Mouse (Mus musculus) gastrocnemius, postnatal 14 days (tissue): ENCODE results near the gene Foxp1. TPM values are rescaled to one million over a fixed set of nuclear protein-coding genes. Genes with fewer than 3 reads are reported as not detected.

Source experiments
- DNase-seq: peaks from one replicate; pipeline ENCODE4 v3.0.0; 2021; ENCODE audit warnings: mixed read lengths
- intact Hi-C: fragments of 180-260 bp; cut with DNase I; formaldehyde crosslinking; loops from one replicate; pipeline ENCODE4 v1.15.1; 2025; ENCODE audit warnings: low total_unique reads
- microRNA-seq, 2 experiments: library from miRNA; unstranded; fragments of <30 nt; microRNA quantifications; one replicate each; pipeline ENCODE4 v1.2.0; 2021
- total RNA-seq, 2 experiments: library from RNA; stranded (reverse); gene quantifications; 2 replicates each; pipeline ENCODE4 v1.2.3; 2021

Foxp1 gene
- total RNA-seq, 2 experiments from 2014 or later: 18.0 to 20.7 TPM

DNA sequence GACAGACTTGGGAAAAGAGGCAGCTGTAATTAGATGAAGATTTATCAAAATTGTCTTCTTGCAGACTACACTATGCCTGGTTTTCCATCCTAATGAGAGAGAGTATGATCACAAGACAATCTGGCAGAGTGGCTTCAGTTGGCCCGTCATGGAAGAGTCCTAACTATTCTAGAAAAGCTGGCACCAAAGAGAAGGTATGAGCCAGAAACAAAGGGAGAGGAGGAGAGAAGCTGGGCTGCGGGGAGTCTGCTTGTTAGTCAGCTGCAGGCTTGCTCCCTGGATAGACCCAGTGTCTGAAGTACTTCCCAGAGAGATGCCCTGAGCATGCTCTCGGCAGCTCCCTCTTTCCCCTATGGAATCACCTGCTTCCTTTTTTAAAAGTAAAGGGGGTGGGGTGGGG, 586.1 kb downstream of the Foxp1 start:
- intact Hi-C loops: no loop called here
- no peak for DNase-seq

DNA sequence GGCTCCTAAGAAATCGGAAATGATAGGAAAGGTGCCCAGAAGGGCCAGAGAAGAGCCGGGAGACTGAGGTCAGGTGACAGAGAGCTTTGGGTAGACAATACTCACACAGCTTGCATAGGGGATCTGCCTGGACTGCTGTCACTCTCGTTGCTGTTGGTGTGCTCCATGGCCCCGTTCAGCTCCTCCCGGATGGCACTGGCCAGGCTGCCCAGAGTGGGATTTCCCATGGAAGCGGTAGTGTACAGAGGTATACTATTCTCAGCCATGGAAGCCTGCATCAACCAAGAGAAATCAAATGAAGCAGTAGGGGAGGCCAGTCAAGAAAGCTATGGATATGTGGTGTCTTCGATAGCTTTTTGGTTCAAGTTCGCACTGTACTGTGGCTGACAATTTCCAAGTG, 587.4 kb downstream of the Foxp1 start:
- DNase-seq: no peak
- intact Hi-C loops: no loop called here

DNA sequence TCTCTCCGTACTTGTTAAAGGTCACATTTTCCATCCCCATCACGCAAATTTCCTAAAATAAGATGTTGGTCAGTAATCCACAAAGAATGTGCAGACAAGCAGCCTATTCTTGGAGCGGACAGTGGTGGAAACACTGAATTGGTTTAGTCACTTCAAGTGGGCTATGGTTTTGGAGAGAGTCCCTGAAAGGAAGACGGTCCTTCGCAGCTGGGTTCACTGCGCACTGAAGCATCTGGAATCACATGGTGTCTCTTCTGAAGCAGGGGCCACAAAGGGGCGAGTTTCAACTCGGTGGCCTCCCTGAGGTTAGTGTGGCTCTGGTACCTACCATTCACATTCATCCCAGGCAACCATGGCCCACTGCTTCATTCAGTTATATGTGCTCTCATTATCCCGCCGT, 588.1 kb downstream of the Foxp1 start:
- DNase-seq: no peak
- intact Hi-C loops: no loop called here

DNA sequence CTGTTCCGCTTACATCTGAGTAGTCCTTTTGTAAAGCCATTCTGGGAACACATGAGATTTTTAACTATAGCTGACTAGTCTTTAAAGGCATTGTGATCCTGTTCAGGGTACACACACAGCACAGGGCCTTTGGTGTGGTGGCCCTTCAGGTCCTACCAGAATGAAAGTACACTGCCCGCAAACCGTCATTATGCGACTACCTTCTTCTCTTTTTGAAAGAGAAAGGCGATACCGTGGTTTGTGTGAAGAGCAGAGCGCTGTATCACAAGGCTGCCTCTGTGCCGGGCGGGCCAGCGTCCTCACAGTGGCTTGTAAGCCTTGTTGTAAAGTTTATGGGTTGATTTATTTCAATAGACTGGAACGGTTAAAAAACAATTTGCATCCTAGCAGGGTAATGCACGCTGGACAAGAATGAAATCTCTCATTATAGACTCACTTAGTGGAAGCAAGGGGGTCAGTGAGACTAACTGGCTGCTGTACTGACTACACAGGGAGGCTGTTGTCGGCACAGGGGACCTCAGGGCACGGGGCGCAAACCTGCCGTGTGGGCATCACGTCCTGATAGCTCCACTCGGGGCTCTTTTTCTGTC, 589.3 kb downstream of the Foxp1 start:
- DNase-seq: no peak
- intact Hi-C loops: no loop called here

DNA sequence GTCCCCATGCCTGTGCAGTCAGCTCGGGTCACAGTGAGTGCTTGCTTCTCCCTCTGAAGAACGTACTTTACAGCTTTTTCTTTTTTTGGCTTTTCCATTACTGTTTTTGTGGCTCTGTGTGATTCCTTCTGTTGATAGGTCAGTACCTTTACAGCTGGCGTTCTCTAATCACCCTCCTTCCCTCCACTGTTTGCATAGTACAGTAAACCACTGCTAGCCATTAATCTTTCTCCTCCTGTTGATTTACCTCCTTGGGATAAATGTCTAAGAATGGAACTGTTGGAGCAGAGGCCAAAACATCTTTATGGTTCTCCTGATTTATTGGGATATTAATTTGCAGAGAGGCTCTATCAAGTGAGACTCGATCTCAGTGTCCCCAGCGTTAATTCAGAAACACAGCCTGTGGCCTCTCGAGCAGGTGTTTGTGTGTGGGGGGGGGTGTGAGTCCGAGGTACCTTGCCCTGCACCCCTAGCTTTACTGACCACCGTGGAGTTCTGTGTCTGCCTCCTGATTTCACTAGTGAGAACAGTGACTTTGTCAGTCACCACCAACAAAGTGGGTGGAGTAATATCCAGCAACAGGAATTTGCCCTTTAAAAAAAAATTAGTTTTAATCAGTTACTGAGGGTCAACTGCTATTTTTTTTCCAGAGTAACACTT, 590.5 kb downstream of the Foxp1 start:
- intact Hi-C loops: no loop called here

DNA sequence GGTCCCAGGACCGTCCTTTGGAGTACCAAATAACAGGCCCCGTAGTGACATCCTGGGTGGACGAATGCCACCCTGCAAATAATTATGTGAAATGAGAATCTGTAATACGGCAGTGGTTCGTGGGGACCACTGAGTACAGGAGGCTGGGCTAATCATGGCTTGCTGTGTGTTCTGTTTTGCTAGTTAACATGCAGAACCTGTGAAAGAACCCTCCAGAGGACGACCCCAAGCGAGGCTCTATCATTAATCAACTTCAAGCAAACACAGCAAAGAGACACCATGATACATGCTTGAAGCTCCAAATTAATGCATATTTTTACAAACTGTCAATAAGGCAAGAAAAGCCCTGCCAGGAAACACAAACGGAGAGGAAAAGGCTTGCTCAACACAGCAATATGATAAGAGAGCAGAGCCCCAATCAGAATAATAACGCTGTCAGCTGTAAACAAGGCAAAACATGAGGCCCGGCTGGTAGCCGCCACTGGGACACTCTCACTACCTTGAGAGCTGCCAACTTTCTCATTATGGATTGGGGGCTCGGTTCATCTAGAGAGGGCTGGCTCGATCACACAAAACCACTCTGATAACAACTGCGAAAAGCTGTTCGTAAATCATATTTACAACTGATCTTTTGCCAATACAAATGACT, 591.7 kb downstream of the Foxp1 start:
- intact Hi-C loops: no loop called here
- no peak for DNase-seq

More for the DNA sequence above, 590.5 kb downstream of the Foxp1 start:
- DNase-seq: no peak

DNA sequence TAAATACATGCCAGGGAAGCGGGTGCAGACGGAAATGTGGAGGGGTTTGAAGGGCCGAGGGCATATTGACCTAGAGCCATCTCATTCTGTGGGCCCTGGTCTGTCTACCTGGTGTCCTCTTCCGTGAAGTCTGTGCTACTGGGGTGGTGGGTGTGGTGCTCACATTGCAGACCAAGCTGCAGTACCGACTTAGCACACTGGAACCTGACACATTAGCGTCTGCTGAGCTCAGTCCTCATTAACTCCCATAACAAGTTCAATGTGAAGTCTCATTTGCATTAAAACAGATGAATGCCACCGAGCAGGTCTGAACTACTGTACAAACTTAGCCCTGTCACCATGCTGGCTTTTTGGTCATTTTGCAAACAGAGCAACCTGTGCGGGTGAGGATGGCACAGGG, 594.2 kb downstream of the Foxp1 start:
- intact Hi-C loops: no loop called here

DNA sequence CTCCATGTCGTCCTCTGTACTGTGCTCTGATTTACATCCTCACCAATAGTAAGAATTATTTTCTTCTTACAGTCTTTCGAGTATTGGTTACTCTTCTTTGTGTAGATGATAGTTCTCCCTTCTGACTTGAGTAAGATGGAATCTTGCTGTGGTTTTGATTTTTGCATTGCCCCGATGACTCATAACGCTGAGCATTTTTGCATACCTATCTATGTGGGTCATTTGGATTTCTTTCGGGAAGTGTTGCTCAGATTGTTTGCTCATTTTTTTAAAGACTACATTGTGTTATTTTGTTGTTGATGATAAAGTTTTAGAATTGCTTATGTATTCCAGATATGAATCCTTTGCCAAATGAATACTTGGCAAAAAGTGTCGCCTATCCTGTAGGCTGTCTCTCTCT, 621.3 kb downstream of the Foxp1 start:
- no peak for DNase-seq
- intact Hi-C loops: no loop called here

More for the DNA sequence above, 594.2 kb downstream of the Foxp1 start:
- no peak for DNase-seq

DNA sequence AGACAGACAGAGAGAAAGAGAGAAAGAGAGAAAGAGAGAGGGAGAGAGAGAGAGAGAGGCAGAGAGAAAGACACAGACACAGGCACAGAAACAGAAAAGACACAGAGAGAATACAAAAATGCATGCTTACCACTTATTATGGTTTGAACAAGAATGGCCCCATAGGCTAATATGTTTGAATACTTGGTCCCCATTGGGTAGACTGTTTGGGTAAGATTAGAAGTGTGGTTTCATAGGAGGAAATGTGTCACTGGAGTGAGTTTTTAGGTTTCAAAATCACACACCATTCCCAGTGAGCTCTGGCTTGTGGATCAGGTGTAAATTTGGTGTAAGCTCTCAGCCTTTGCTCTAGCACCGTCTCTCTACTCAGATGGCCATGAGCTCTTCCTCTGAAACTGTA, 644.3 kb downstream of the Foxp1 start:
- DNase-seq: no peak
- intact Hi-C loops: no loop called here

DNA sequence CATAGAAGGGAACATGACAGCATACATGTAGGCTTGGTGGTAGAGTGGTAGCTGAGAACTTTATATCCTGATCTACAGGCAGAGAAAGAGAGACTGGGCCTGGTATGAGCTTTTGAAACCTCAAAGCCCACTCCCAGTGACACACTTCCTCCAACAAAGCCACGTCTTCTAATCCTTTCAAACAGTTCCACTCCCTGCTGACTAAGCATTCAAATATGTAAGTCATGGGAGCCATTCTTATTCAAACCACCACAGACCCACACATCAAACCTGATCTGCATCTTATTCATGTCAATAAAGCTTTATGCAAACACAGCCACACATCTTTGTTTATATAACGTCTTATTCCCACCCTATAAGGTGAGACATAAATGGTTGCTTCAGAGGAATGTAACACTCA, 646.1 kb downstream of the Foxp1 start:
- no peak for DNase-seq
- intact Hi-C loops: no loop called here

Small RNA genes lying within 50 kb of the gene (microRNA-seq; reads per million reads assigned to microRNA genes)
- gene Gm22328: 0 reads per million in 2 experiments
- 0 reads per million in 2 experiments for gene Gm49348

Other genes starting within 250 kb of the Foxp1 start
- gene Eif4e3, start 144.1 kb upstream of the Foxp1 start, total RNA-seq: 10 to 100 TPM; 16.2 to 17.8 TPM
- under 1 TPM; 0.73 to 0.90 TPM for gene Gm20696, start 144.1 kb upstream of the Foxp1 start, total RNA-seq
- gene Gpr27, start 170.0 kb upstream of the Foxp1 start, total RNA-seq: 1 to 10 TPM; 1.8 to 2.3 TPM
- gene Prok2, start 203.7 kb upstream of the Foxp1 start, total RNA-seq: not detected